Mouse (Mus musculus): ENCODE data around the gene A630089N07Rik.
"Not testable (repeated sequence)": the region's sequence is repeated elsewhere in the genome, so short reads cannot be mapped to it uniquely, and the experiment has no call there.

DNA sequence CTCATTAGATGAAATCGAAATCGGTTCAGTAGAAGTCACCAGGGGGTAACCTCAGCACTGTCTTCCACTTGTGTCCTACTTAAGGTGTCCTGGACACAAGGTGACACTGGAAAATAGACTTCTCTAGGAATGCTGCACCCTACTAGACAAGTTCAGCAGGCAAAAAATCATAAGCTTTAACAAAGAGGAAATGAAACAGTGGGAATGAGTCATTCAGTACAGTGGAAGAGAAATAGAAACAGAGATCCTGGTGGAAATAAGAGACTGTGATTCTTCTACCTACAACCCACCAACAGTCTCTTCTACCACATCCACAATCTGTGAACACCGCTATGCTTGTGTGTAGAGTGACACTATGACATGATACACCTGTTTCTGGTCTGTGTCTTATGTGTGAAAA is 89.8 kb downstream of the A630089N07Rik start:
- TF ChIP-seq NANOG (IDR thresholded peaks at IDR 0.05; ENCODE audit: borderline replicate concordance, low read length); CTCF (conservative IDR thresholded peaks at IDR 0.05; ENCODE audit: low read length): not testable (repeated sequence)

All from E14TG2a.4 (cell line).